ENCODE assay signal across 7 mouse cellular contexts in the genomic region with DNA sequence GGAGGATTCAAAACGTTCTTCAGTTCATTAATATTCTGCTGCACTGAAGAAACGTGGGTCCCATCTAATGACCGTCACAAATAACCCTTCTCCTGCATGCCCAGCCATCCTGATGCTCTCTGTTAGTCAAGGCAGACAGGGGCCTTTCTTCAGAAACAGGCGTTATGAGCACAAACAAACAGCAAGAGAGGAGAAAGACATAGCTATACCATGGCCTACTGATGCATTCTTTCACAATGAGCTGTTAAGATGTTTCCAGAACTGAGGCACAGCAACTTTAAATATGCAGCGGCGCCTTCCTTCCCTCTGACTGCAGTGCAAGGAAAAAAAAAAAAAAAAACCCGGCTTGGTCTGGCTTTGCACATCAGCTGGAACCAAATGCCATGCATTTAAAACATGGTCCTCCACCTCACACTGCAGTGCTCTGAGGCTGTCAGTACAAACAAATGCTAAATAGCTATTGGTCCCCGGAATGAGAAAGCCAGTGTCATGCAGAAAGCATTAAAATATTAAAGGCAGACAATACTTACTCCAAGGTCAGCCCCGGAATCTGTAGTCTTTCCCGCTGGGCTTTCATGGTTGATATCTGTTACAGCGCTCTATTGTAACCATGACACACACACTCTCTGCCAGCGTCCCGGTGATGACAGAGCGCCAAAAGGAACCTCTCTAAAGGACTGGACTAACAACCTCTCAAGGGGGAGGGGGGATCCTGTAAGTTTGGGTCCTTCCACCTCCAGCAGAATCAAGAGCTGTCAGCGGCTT.
DNase-seq lines count a peak whose midpoint lies in the region; ATAC-seq and TF ChIP-seq lines count a peak whose summit lies in the region.

No protein-coding gene starts in this region.

- H3K36me3 ChIP-seq in embryonic facial prominence, embryonic 15.5 days = no peaks in the 10 kb centered on the region
- no peaks in the 10 kb centered on the region for H3K36me3 ChIP-seq in hindbrain, postnatal 0 days (ENCODE audit: insufficient read depth, low read length)
- H3K36me3 ChIP-seq in lung, postnatal 0 days (ENCODE audit: insufficient read depth, low read length) = no peaks in the 10 kb centered on the region
- no peaks in the 10 kb centered on the region for H3K36me3 ChIP-seq in small intestine, adult 2 months (ENCODE audit: control insufficient read depth, insufficient read depth, low read length)

- no peaks in the 10 kb centered on the region for H3K27me3 ChIP-seq in embryonic facial prominence, embryonic 15.5 days
- no peaks in the 10 kb centered on the region for H3K27me3 ChIP-seq in hindbrain, postnatal 0 days (ENCODE audit: insufficient read depth, low read length)
- H3K27me3 ChIP-seq in lung, postnatal 0 days (replicated peaks; ENCODE audit: insufficient read depth, low read length) = no peaks in the 10 kb centered on the region
- no peaks in the 10 kb centered on the region for H3K27me3 ChIP-seq in small intestine, adult 2 months (ENCODE audit: control insufficient read depth, insufficient read depth, low read length)

- ATAC-seq in embryonic facial prominence, embryonic 15.5 days (ENCODE audit: insufficient number of reproducible peaks, low FRiP score, low TSS enrichment, low read depth) = no peak
- peak; percentile 89 for ATAC-seq in hindbrain, postnatal 0 days
- ATAC-seq in lung, postnatal 0 days = peak; percentile 70

- peak overlapping the region; percentile 36; the same call in 1 of the 2 replicates for H3K27ac ChIP-seq in embryonic facial prominence, embryonic 15.5 days (replicated peaks)
- H3K27ac ChIP-seq in hindbrain, postnatal 0 days = peak overlapping the region; percentile 70
- no peak overlapping the region for H3K27ac ChIP-seq in lung, postnatal 0 days (ENCODE audit: low read length)
- H3K27ac ChIP-seq in small intestine, adult 2 months (ENCODE audit: insufficient read depth, low read depth, low read length) = no peak overlapping the region

- peak overlapping the region; percentile 49 for H3K4me2 ChIP-seq in embryonic facial prominence, embryonic 15.5 days (replicated peaks)
- H3K4me2 ChIP-seq in hindbrain, postnatal 0 days (ENCODE audit: low read depth, low read length) = peak overlapping the region; percentile 72
- H3K4me2 ChIP-seq in lung, postnatal 0 days (replicated peaks; ENCODE audit: low read depth, low read length) = peak overlapping the region; percentile 58

- peaks cover 9% of the 10 kb centered on the region; the same call in 1 of the 2 replicates for H3K4me1 ChIP-seq in embryonic facial prominence, embryonic 15.5 days
- H3K4me1 ChIP-seq in hindbrain, postnatal 0 days (ENCODE audit: insufficient read depth, low read length) = no peaks in the 10 kb centered on the region
- 0 out of 2 replicates have a peak, but pooled peaks cover 3% of the 10 kb centered on the region for H3K4me1 ChIP-seq in lung, postnatal 0 days (ENCODE audit: insufficient read depth, low read depth, low read length)
- H3K4me1 ChIP-seq in small intestine, adult 2 months (ENCODE audit: control insufficient read depth, insufficient read depth, insufficient read length, low read length) = no peaks in the 10 kb centered on the region

- H3K9me3 ChIP-seq in embryonic facial prominence, embryonic 15.5 days (replicated peaks) = no peaks in the 10 kb centered on the region
- H3K9me3 ChIP-seq in hindbrain, postnatal 0 days (ENCODE audit: low read length) = no peaks in the 10 kb centered on the region
- H3K9me3 ChIP-seq in lung, postnatal 0 days (ENCODE audit: low read length) = no peaks in the 10 kb centered on the region

- peak overlapping the region; percentile 27 for H3K4me3 ChIP-seq in embryonic facial prominence, embryonic 15.5 days (replicated peaks)
- peak overlapping the region; percentile 45 for H3K4me3 ChIP-seq in hindbrain, postnatal 0 days (ENCODE audit: low read length)
- peak overlapping the region; percentile 24 for H3K4me3 ChIP-seq in lung, postnatal 0 days (ENCODE audit: low read depth, low read length)
- peak overlapping the region; percentile 39 for H3K4me3 ChIP-seq in small intestine, adult 2 months (ENCODE audit: low read depth, low read length)

- no peak overlapping the region for H3K9ac ChIP-seq in embryonic facial prominence, embryonic 15.5 days
- peak overlapping the region; percentile 45 for H3K9ac ChIP-seq in hindbrain, postnatal 0 days (replicated peaks; ENCODE audit: low read length)
- H3K9ac ChIP-seq in lung, postnatal 0 days (replicated peaks; ENCODE audit: low read depth) = no peak overlapping the region

- 5% methylated on average over 15 of the region's 15 CpGs for WGBS in embryonic facial prominence, embryonic 15.5 days
- 3% methylated on average over 15 of the region's 15 CpGs for WGBS in hindbrain, postnatal 0 days
- 6% methylated on average over 15 of the region's 15 CpGs for WGBS in lung, postnatal 0 days
- WGBS in small intestine, adult 2 months = 13% methylated on average over 15 of the region's 15 CpGs

- TF ChIP-seq EP300 in lung, postnatal 0 days (IDR thresholded peaks at IDR 0.05) = no peak

- TF ChIP-seq CTCF in hindbrain, postnatal 0 days (IDR thresholded peaks at IDR 0.05; ENCODE audit: low read depth) = no peak
- no peak for TF ChIP-seq CTCF in lung, postnatal 0 days (IDR thresholded peaks at IDR 0.05)
- TF ChIP-seq CTCF in small intestine, adult 2 months (IDR thresholded peaks at IDR 0.05; ENCODE audit: extremely low read depth, insufficient read length, insufficient replicate concordance, low read depth, low read length) = no peak

- peak; percentile 4 for DNase-seq in ovary, postnatal 14 days (ENCODE audit: low spot score)
- DNase-seq in ovary, adult 18-20 months (ENCODE audit: low spot score) = no peak
- DNase-seq in hindbrain, postnatal 0 days (ENCODE audit: low spot score) = peak; percentile 71
- peak; percentile 51 for DNase-seq in lung, postnatal 0 days (ENCODE audit: low spot score)
- no peak for DNase-seq in thymus, postnatal 0 days (ENCODE audit: low spot score)

- TF ChIP-seq POLR2A in small intestine, adult 2 months (IDR thresholded peaks at IDR 0.05; ENCODE audit: low read depth, low read length) = no peak

Comparison
In these comparisons a context has a peak if more than half of its experiments do, and no peak if none do; other contexts are left out.
1. DNase-seq: peak in ovary, postnatal 14 days (single experiment), hindbrain, postnatal 0 days (single experiment) and lung, postnatal 0 days (single experiment); none in ovary, adult 18-20 months (single experiment) and thymus, postnatal 0 days (single experiment).
2. H3K27ac ChIP-seq: peak in embryonic facial prominence, embryonic 15.5 days (single experiment) and hindbrain, postnatal 0 days (single experiment); none in lung, postnatal 0 days (single experiment) and small intestine, adult 2 months (single experiment).
3. Peak in every context shown above with its lines, with median percentiles within 50 percentile points of each other: H3K4me2 ChIP-seq and H3K4me3 ChIP-seq.